Mouse (Mus musculus) embryonic stem cell, embryonic (primary cell): ENCODE results near the gene Tbc1d30.

Experiments used
- CTCF ChIA-PET, 4 experiments: fragments of 300-600 bp in 2 of 4; fragments of 350-600 bp in 2 of 4; sonication (Branson Sonifier 250); formaldehyde crosslinking; loops; one replicate each; lab custom pipeline; 2022; ENCODE audit warnings: inconsistent platforms in 2 of 4; lab: Charles Lee
- POLR2A ChIA-PET, 4 experiments: fragments of 300-600 bp in 2 of 4; fragments of 350-600 bp in 2 of 4; sonication (Branson Sonifier 250); formaldehyde crosslinking; loops; one replicate each; lab custom pipeline; 2022; ENCODE audit warnings: antibody characterized with exemption in 4 of 4, inconsistent platforms in 1 of 4; lab: Charles Lee

Gene Tbc1d30

GRCm38 (mm10) chr10:121374693-121375620, 23.9 kb upstream of the Tbc1d30 start:
- CTCF ChIA-PET: interaction anchor here in 1 of 4 experiments (0.6 to 1.3 kb wide), 2 partner anchors 30 to 301 kb away, joined by 3 to 4 read pairs; no protein-coding TSS in a partner anchor
- POLR2A ChIA-PET: interaction anchor here in 3 of 4 experiments (0.7 to 6.0 kb wide), 12 partner anchors 7 to 36 kb away, joined by 3 to 26 read pairs (median 4); partner anchors contain the start of gene Gns (in 3 of the 3)

GRCm38 (mm10) chr10:121374013-121374412, 22.9 kb upstream of the Tbc1d30 start:
- ChIA-PET CTCF (interaction anchor here in 2 of 4 experiments (0.5 to 1.3 kb wide), 2 partner anchors 31 to 35 kb away, joined by 3 read pairs; no protein-coding TSS in a partner anchor), POLR2A (interaction anchor here in 2 of 4 experiments (0.7 to 6.0 kb wide), 4 partner anchors 8 to 20 kb away, joined by 3 to 26 read pairs (median 4); partner anchors contain the start of gene Gns (in 1 of the 2))

DNA sequence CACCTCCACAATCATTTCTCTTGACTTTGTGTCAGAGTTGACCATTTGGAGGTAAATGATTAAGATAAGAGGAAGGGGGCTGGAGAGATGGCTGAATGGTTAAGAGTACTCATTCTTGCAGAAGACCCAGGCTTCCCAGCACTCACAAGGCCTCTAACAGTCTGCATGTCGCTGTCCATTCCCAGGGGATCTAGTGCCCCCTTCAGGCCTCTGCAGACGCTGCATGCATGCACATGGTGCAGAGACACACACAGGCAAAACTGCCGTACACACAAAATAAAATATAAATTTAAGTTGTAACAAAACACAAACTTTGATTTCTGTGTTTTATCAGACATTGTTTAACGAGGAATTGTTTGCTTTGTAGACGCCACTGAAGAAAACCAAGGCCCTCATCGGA, 19.7 kb upstream of the Tbc1d30 start:
- ChIA-PET POLR2A (no interaction called here), CTCF (no interaction called here)

- POLR2A ChIA-PET: interaction anchor here in 2 of 4 experiments (0.7 to 1.2 kb wide), 4 partner anchors 12 to 347 kb away, joined by 3 to 4 read pairs (median 3); no protein-coding TSS in a partner anchor
- CTCF ChIA-PET: interaction anchor here in 3 of 4 experiments (0.6 to 0.8 kb wide), 3 partner anchors 42 to 58 kb away, joined by 3 to 6 read pairs (median 4); no protein-coding TSS in a partner anchor
Measured at GRCm38 (mm10) chr10:121368783-121369465, 17.8 kb upstream of the Tbc1d30 start.

- POLR2A ChIA-PET: interaction anchor here in 3 of 4 experiments (0.7 to 4.3 kb wide), 5 partner anchors 8 to 18 kb away, joined by 3 to 26 read pairs (median 4); no protein-coding TSS in a partner anchor
- CTCF ChIA-PET: interaction anchor here in 2 of 4 experiments (0.5 to 1.0 kb wide), 2 partner anchors 335 to 525 kb away, joined by 3 to 4 read pairs; no protein-coding TSS in a partner anchor
Measured at GRCm38 (mm10) chr10:121367780-121368179, 16.7 kb upstream of the Tbc1d30 start.

DNA sequence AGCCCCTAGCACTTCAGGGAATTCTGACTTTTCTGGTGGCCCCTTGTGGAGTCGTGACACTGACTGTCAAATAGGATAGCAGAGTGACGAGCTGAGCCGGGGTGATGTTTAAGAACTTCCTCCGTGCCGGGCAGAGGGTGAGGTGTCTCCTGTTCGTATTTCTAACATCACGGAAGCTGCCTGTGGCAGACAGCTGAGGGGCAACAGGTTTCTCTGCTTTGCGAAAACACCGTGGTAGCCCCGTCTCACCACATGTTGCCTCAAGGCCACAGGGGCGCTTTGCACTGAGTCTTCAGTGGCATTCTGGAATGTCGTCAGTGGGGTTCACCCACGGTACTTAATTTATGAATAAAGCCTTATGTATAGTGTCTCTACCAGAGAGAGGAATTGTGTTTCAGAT, 16.2 kb upstream of the Tbc1d30 start:
- ChIA-PET CTCF (interaction anchor here in 1 of 4 experiments (0.6 kb wide), 1 partner anchor 77 kb away, joined by 10 read pairs; no protein-coding TSS in a partner anchor), POLR2A (interaction anchor here in 3 of 4 experiments (0.7 to 4.3 kb wide), 7 partner anchors 9 to 36 kb away, joined by 3 to 26 read pairs (median 3); no protein-coding TSS in a partner anchor)

- ChIA-PET CTCF (interaction anchor here in 1 of 4 experiments (1.0 to 1.3 kb wide), 2 partner anchors 29 to 31 kb away, joined by 3 to 6 read pairs; no protein-coding TSS in a partner anchor), POLR2A (interaction anchor here in 3 of 4 experiments (0.6 to 4.3 kb wide), 14 partner anchors 8 to 387 kb away, joined by 3 to 26 read pairs (median 3); partner anchors contain the start of genes Lemd3 (in 1 of the 3) and Rassf3 (in 1 of the 3))
Measured at GRCm38 (mm10) chr10:121365781-121366272, 14.7 kb upstream of the Tbc1d30 start.

DNA sequence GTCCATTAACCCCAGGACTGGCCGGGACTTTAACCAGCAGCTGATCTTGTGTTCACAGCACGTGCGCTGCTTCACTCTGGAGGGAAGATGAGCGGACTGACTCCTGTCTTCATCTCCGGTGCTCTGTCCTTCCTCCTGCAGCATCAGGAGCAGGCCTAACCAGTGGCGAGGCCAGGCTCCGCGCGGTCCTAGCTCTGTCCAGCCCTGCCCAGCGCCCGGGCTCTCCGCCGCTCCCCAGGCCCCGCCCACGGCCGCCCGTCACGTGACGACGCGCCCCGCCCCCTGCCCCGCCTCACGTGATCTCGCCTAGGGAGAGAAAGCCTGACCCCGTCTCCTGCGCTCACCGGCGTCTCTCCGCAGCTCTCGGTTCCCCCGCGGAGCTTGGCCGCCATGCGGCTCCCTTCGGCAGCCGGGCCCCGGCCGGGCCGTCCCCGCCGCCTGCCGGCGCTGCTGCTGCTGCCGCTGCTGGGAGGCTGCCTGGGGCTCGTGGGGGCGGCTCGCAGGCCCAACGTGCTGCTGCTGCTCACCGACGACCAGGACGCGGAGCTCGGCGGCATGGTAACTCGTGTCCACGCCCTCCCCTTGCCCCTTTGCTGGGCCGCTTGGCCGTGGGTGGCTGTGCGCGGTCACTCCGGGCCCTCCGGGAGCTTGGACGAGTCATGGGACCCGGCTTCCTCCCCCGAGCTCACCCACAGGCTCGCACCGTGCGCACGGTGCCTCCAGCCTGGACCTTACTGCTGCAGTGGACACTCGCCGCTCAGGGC, 13.9 kb upstream of the Tbc1d30 start, which contains the start of gene Gns:
TSS of gene Gns (plus strand) at position 290 of the 764 bp plus-strand sequence.
- ChIA-PET CTCF (interaction anchor here in 3 of 4 experiments (0.5 to 1.3 kb wide), 7 partner anchors 25 to 532 kb away, joined by 3 to 6 read pairs (median 4); partner anchors contain the start of gene Wif1 (in 1 of the 3)), POLR2A (interaction anchor here in 3 of 4 experiments (0.6 to 4.3 kb wide), 21 partner anchors 9 to 1161 kb away, joined by 3 to 26 read pairs (median 4); partner anchors contain the start of genes Lemd3 (in 2 of the 3) and Rassf3 (in 1 of the 3))

DNA sequence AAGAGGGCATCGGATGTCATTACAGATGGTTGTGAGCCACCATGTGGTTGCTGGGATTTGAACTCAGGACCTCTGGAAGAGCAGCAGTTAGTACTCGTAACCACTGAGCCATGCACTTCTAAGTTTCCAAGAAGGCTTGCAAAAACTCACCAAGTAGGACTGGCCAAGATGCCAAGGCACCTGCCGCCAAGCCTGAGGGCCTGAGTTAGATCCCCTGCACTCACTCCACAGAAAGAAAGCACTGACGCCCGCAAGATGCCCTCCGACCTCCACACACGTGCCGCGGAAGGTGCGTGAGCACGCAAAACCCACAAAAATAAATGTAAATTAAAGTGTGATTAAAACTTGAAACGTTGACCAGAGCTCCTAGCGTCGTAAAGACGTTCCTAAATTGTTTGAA, 13.2 kb upstream of the Tbc1d30 start:
- CTCF ChIA-PET: no interaction called here
- POLR2A ChIA-PET: interaction anchor here (0.6 to 4.3 kb wide), 13 partner anchors 10 to 385 kb away, joined by 3 to 26 read pairs (median 4); partner anchors contain the start of gene Lemd3 (in 1 of the 4)

GRCm38 (mm10) chr10:121363201-121363600, 12.1 kb upstream of the Tbc1d30 start:
- ChIA-PET POLR2A (interaction anchor here in 1 of 4 experiments (2.0 kb wide), 1 partner anchor 47 kb away, joined by 4 read pairs; no protein-coding TSS in a partner anchor), CTCF (interaction anchor here in 3 of 4 experiments (0.6 to 0.9 kb wide), 3 partner anchors 21 to 114 kb away, joined by 3 to 4 read pairs (median 3); no protein-coding TSS in a partner anchor)

DNA sequence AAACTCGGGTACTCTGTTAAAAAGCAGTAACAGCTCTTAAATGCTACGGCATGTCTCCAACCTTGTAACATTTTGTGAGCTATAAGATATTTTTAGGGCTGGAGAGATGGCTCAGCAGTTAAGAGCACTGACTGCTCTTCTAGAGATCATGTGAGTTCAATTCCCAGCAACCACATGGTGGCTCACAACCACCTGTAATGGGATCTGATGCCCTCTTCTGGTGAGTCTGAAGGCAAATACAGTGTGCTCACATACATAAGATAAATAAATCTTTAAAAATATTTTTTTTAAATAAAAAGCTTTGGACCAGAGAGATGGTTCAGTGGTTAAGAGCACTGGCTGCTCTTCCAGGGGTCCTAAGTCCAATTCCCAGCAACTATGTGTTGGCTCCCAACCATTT, 9.3 kb upstream of the Tbc1d30 start:
- POLR2A ChIA-PET: no interaction called here
- CTCF ChIA-PET: no interaction called here

- CTCF ChIA-PET: no interaction called here
- POLR2A ChIA-PET: interaction anchor here in 3 of 4 experiments (0.5 to 1.4 kb wide), 7 partner anchors 15 to 607 kb away, joined by 3 to 4 read pairs (median 3); partner anchors contain the start of gene Rassf3 (in 1 of the 3)
Measured at GRCm38 (mm10) chr10:121351692-121352290, 713 bp upstream of the Tbc1d30 start.

DNA sequence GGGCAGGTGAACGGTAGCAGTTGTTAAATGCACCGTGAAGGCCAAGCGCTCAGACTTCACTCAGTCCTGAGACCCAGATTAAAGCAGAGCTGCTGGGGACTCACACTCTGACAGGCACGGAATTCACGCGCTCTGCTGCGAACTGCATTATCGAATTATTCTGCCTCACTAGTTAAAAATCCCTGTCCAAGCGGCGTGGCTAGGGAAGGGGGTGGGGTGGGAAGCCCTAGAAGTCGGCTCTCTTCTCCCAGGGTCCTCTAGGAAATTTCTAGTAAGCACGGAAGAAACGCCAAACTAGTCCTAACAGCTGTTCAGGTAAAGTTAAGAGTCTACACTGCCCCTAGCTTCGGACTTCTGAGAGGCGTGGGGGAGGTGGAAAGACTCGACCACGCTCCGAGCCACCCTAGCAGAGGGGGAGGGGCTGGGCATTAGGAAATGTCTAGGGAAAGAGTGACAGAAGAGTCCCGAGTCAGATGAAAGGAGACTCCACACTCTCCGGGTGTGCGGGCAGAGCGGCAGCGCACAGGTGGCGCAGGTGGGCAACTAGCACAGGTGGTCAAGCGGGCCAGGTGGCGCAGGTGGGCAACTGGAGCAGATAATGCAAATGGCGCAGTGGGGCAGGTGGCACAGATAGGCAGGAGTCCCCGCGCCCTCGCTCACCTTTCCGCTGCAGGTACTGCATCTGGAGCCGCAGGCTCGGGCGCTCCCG, 567 bp downstream of the Tbc1d30 start:
- ChIA-PET POLR2A (interaction anchor here in 2 of 4 experiments (1.0 to 1.4 kb wide), 5 partner anchors 9 to 17 kb away, joined by 3 to 4 read pairs (median 4); partner anchors contain the start of gene Gns (in 1 of the 2)), CTCF (interaction anchor here in 3 of 4 experiments (0.5 to 1.0 kb wide), 4 partner anchors 14 to 841 kb away, joined by 3 to 4 read pairs (median 3); no protein-coding TSS in a partner anchor)

GRCm38 (mm10) chr10:121349244-121349643, 1.8 kb downstream of the Tbc1d30 start:
- ChIA-PET POLR2A (no interaction called here), CTCF (no interaction called here)

DNA sequence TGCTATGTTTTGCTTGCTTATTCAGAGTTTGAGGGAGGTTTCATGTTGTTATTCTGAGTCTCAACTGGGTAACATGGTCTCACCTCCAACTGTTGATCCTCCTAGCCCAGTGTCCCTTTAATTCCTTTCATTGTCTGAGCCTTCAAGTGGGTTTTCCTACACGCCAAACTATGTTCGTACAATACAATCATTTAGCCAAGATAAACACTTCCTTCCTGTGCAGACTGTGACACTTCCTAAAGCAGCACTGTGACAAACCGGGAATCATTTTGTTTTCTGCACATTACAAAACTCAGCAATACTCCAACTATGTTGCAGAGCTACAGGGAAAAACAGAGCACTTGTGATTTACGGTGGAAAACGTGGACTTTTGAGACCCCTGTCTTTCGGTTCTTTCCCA, 7.2 kb downstream of the Tbc1d30 start:
- ChIA-PET POLR2A (no interaction called here), CTCF (no interaction called here)
